Mouse (Mus musculus): ENCODE results near the gene Dgkd.

DNA sequence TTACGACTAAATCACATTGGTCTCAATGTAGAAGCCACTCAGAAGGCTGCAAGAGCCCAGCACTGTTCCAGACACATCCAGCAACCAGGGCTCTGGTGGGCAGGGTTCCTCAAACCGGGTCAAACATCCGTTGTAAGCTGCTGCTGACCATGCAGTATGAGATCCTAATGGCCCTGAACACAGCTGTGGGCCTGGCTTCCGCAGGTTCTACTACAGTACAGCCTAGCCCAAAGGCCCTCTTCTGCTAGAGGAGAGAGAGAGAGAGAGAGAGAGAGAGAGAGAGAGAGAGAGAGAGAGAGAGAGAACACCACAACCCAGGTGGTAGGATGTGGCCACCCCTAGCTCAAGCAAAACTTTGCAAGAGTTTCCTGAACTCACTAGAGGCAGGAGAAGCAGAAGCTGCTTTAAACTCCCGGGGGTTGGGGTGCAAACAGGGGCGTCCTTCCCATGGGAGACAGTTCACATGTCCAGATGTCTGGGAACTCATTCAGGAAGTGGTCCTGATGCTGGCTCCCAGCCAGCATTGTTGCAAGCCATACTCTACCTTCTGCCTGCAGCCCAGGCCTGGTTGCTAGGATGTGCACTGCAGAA lies 23.4 kb upstream of the Dgkd start:
- no peak for TF ChIP-seq POLR2A (IDR thresholded peaks at IDR 0.05; ENCODE audit: insufficient read depth, low read depth, low read length)
- TF ChIP-seq CTCF (IDR thresholded peaks at IDR 0.05), result no peak
- no peak for TF ChIP-seq EP300 (IDR thresholded peaks at IDR 0.05; ENCODE audit: insufficient read depth, low read depth, low read length)
